Mouse (Mus musculus): ENCODE measurements around the gene Arap1.

DNA sequence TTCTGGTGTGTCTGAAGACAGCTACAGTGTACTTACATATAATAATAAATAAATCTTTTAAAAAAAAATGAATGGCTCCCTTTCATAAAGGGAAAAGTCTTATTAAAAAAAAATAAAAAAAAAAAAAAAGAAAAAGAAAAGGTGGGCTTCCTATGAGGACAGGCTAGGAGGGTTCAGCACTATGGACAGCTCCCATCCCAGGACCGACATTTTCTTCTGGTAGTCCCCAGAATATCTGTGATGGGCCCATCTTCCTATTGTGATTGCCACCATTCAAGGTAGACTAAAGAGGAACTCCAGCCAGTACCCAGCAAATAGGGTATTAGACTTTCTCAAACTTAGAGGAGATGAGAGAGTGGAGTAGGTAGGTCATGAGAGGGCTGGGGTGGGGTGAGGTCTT is 90.0 kb downstream of the Arap1 start:
- no peak for TF ChIP-seq CTCF (IDR thresholded peaks at IDR 0.05; ENCODE audit: low read depth, low read length)
- TF ChIP-seq POLR2A (IDR thresholded peaks at IDR 0.05; ENCODE audit: insufficient read depth, low read length): no peak
- TF ChIP-seq EP300 (IDR thresholded peaks at IDR 0.05; ENCODE audit: insufficient read depth, low read depth, low read length): no peak
